Mouse (Mus musculus) forebrain, postnatal 0 days (tissue): ENCODE measurements around the gene Akap13. TPM values are rescaled to one million over a fixed set of nuclear protein-coding genes. Genes with fewer than 3 reads are reported as not detected.
A peak's percentile ranks its signal among the peaks of the same experiment; 100 is the strongest.

ENCODE experiments used
- ATAC-seq: fragments of 200-750 bp; cut with Nextera tagmentation; 2 replicates; pipeline ENCODE4 v1.8.0; 2017; ENCODE audit warnings: mild to moderate bottlenecking, moderate library complexity
- DNase-seq: peaks from one replicate; pipeline ENCODE4 v3.0.0-alpha.2; 2015
- H3K27ac ChIP-seq: fragments of 300-500 bp; sonication (generic); 2 replicates; pipeline ENCODE4 v1.5.1; 2014; ENCODE audit warnings: low read depth, mild to moderate bottlenecking, antibody characterized with exemption, low read length, moderate library complexity, mixed read lengths
- H3K27me3 ChIP-seq: fragments of 300-500 bp; sonication (generic); 2 replicates; pipeline ENCODE4 v1.6.1; 2014; ENCODE audit warnings: mild to moderate bottlenecking, low read length, mixed read lengths; ENCODE audit not compliant: insufficient read depth
- H3K36me3 ChIP-seq: fragments of 300-500 bp; sonication (generic); 2 replicates; pipeline ENCODE4 v1.6.1; 2014; ENCODE audit warnings: mild to moderate bottlenecking, moderate library complexity; ENCODE audit not compliant: insufficient read depth
- H3K4me1 ChIP-seq: fragments of 300-500 bp; sonication (generic); 2 replicates; pipeline ENCODE4 v1.6.1; 2014; ENCODE audit warnings: antibody characterized with exemption; ENCODE audit not compliant: insufficient read depth
- H3K4me2 ChIP-seq: fragments of 300-500 bp; sonication (generic); 2 replicates; pipeline ENCODE4 v1.6.1; 2014; ENCODE audit warnings: low read depth, mild to moderate bottlenecking, moderate library complexity
- H3K4me3 ChIP-seq: fragments of 300-500 bp; sonication (generic); 2 replicates; pipeline ENCODE4 v1.5.1; 2014; ENCODE audit warnings: low read depth, low read length, mixed read lengths
- H3K9ac ChIP-seq: fragments of 300-500 bp; sonication (generic); 2 replicates; pipeline ENCODE4 v1.6.1; 2014; ENCODE audit warnings: mild to moderate bottlenecking
- H3K9me3 ChIP-seq: fragments of 300-500 bp; sonication (generic); 2 replicates; pipeline ENCODE4 v1.6.1; 2016; ENCODE audit warnings: low read length
- CTCF ChIP-seq: sonication (generic); IDR thresholded peaks from 2 replicates; pipeline ENCODE4 v1.5.1; 2016; ENCODE audit warnings: antibody characterized with exemption, control low read depth, low read depth
- WGBS: fragments of 180-500 bp; shearing (Covaris S2); extraction: QIAGEN DNeasy Blood & Tissue Kit; methylation state at CpG from one replicate; pipeline ENCODE4 v1.1.7; 2014; 5-methylcytosine and 5-hydroxymethylcytosine counted together
- polyA plus RNA-seq: library from polyadenylated mRNA; unstranded; fragments of >200 nt; fragmentation: Nextera tagmentation; extraction: Ambion mirVana; gene quantifications from 2 replicates; pipeline ENCODE4 v1.2.1, GENCODE M21; 2015
- total RNA-seq: library from RNA; depleted of rRNA; stranded (reverse); fragments of >200 nt; gene quantifications from 2 replicates; pipeline ENCODE4 v1.2.3, GENCODE M21; 2014

Gene Akap13
- total and polyA plus RNA-seq, 2 experiments from 2014 or later = 9.1 to 16.2 TPM

DNA sequence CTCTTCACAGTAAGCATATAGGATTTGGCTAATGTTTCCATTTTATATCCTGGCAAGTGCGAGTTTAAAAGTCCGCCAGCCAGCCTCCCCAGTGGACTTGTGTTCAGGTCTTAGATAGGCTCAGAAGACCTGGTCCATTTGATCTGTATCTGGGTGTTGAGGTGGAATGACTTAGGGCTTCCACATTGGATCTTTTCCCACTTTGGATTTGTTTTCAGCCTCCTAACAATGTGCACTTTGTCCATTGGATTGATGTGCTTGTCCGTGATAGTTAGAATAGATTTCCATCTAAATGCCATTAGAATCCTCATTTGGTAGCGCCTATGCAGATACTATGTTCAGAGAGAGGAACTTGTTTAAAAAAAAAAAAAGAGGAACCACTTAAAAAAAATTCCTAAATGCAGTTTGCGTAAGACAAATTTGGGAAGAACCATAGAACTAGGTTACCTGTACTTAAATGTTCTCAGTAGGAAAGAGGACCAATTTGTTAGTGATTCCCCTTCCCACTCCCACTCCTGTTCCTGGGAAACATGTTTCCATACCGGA lies 95.5 kb downstream of the Akap13 start:
- no peak for TF ChIP-seq CTCF
- H3K27ac ChIP-seq = no peak overlapping the region
- no peak overlapping the region for H3K4me2 ChIP-seq
- no peak overlapping the region for H3K9ac ChIP-seq
- no peaks in the 10 kb centered on the region for H3K27me3 ChIP-seq
- ATAC-seq = no peak
- no peak for DNase-seq
- WGBS = 81% methylated on average over 6 of the region's 6 CpGs
- H3K9me3 ChIP-seq = no peaks in the 10 kb centered on the region
- no peaks in the 10 kb centered on the region for H3K36me3 ChIP-seq
- no peaks in the 10 kb centered on the region for H3K4me1 ChIP-seq
- no peak overlapping the region for H3K4me3 ChIP-seq

DNA sequence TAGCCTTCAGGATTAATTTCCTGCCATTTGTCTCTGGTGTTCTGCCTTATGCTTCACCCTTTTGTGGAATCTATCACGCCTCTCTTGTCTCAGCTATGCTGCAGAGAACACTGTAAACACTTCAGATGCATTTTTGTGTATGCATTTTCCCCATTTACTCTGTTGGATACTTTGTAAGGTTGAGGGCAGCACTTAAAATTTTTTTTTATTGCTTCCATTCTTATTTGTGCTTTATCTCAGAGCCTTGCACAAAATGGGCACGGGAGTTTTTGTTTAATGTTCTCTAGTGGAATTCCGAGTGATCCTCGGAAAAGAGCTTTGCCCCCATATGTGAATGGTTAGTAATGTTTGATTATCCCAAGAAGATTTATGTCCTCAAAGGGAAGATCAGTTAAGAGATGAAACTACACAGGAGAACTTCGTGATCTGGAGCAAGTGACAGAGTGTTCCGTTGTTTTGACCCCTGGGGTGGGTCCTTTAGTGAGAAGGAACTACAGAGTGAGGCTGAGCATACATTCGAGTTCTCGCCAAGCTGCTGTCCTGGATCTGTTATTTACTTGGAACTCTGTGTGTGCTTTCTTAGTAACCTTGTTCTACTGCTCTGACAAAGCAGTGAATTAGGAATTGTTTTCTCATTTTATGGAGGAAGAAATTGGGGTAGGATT lies 97.8 kb downstream of the Akap13 start:
- 91% methylated on average over 8 of the region's 8 CpGs for WGBS
- DNase-seq (no peak), ATAC-seq (no peak)
- Histone ChIP-seq H3K36me3 (no peaks in the 10 kb centered on the region), H3K4me2 (no peak overlapping the region), H3K4me1 (no peaks in the 10 kb centered on the region), H3K27ac (no peak overlapping the region), H3K9ac (no peak overlapping the region), H3K27me3 (no peaks in the 10 kb centered on the region), H3K4me3 (no peak overlapping the region), H3K9me3 (no peaks in the 10 kb centered on the region)
- TF ChIP-seq CTCF = no peak

DNA sequence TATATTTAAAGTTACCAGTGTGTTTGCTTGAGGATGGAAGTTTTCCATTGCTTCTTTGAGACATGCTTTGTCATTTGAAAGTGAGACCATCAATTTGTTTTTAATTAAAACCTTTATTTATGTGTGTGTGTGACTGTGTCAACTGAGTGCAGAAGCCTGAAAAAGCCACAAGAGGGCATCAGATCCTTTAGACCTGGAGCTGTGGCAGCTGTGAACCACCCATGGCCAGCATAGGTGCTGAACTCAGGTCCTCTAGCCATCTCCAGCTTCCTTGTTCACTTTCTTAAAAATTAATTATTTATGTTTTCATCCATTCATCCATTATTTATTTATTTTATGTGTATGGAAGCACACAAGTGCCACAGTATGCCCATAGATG lies 98.3 kb downstream of the Akap13 start:
- no peaks in the 10 kb centered on the region for H3K9me3 ChIP-seq
- ATAC-seq (no peak), DNase-seq (no peak)
- no peaks in the 10 kb centered on the region for H3K27me3 ChIP-seq
- no peak overlapping the region for H3K4me3 ChIP-seq
- no peaks in the 10 kb centered on the region for H3K4me1 ChIP-seq
- no peak overlapping the region for H3K9ac ChIP-seq
- H3K36me3 ChIP-seq = no peaks in the 10 kb centered on the region
- H3K27ac ChIP-seq = no peak overlapping the region
- no peak for TF ChIP-seq CTCF
- no peak overlapping the region for H3K4me2 ChIP-seq

DNA sequence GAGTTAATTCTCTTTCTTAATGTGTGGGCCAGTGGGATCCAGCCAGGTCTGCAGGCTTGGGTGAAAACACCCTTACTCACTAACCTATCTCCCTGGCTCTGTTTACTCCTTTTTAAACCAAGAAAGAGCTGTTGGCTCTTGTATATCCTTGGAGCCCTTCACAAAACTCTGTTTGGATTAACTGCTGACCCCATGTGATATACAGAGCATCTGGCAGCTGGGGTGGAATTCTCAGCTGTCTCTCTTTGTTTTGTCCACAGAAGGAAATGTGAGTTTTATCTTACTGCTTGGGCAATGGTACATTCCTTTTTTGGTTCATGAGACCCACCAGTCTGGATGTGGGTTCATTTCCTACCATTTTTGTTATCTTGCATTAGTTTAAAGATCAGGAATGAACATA lies 98.7 kb downstream of the Akap13 start:
- no peaks in the 10 kb centered on the region for H3K27me3 ChIP-seq
- H3K9ac ChIP-seq = no peak overlapping the region
- no peak overlapping the region for H3K4me3 ChIP-seq
- ATAC-seq (no peak), DNase-seq (no peak)
- no peak for TF ChIP-seq CTCF
- no peaks in the 10 kb centered on the region for H3K36me3 ChIP-seq
- H3K4me1 ChIP-seq = no peaks in the 10 kb centered on the region
- no peaks in the 10 kb centered on the region for H3K9me3 ChIP-seq
- H3K4me2 ChIP-seq = no peak overlapping the region
- H3K27ac ChIP-seq = no peak overlapping the region

DNA sequence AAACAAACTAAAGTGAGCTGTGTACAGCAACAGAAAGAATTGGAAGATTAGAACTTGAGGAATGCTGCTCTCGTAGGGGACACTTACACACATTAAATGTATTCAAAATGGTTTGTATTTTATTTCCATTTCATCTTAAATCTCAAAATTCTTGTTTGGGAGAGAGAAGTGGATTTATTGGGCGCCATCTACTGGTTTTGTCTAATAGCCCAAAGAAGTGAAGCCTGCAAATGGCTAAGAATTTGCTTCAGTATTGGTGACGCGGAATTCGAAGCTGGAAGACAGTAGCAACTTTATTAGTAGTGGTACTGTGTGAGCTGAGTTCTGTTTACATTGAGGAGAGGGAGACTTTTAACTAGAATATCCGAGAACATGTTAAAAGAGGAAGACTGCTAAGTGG lies 100.6 kb downstream of the Akap13 start:
- H3K27me3 ChIP-seq = no peaks in the 10 kb centered on the region
- H3K27ac ChIP-seq = no peak overlapping the region
- no peak for ATAC-seq
- DNase-seq = peak; percentile 38
- no peak overlapping the region for H3K4me3 ChIP-seq
- no peak overlapping the region for H3K9ac ChIP-seq
- 59% methylated on average over 6 of the region's 6 CpGs for WGBS
- no peaks in the 10 kb centered on the region for H3K9me3 ChIP-seq
- no peaks in the 10 kb centered on the region for H3K4me1 ChIP-seq
- peak; percentile 54 for TF ChIP-seq CTCF
- no peaks in the 10 kb centered on the region for H3K36me3 ChIP-seq
- no peak overlapping the region for H3K4me2 ChIP-seq

DNA sequence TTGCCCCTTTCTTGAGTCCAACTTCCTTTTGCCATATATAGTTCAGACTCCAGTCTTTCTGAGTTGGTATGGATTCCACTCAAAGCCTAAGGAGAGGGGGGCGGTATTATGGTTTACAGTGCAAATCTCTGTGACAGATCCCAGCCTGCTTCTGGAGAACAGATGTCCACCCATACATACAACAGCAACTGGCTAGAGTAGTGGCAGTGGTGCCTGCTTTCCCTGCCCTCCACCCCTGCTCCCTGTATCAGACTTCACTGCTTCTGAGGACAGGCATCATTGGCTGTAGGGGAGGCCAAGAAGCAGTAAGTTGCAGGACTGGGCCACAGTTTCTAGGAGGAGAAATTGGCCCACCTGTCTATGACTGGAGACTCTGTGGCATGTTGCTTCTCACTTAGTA lies 102.9 kb downstream of the Akap13 start:
- H3K9ac ChIP-seq = no peak overlapping the region
- no peaks in the 10 kb centered on the region for H3K27me3 ChIP-seq
- TF ChIP-seq CTCF = no peak
- H3K36me3 ChIP-seq = no peaks in the 10 kb centered on the region
- no peak for DNase-seq
- no peaks in the 10 kb centered on the region for H3K4me1 ChIP-seq
- WGBS = 86% methylated on average over 1 of the region's 1 CpGs
- H3K9me3 ChIP-seq = no peaks in the 10 kb centered on the region
- H3K4me2 ChIP-seq = no peak overlapping the region
- no peak overlapping the region for H3K27ac ChIP-seq
- no peak overlapping the region for H3K4me3 ChIP-seq
- ATAC-seq = no peak

DNA sequence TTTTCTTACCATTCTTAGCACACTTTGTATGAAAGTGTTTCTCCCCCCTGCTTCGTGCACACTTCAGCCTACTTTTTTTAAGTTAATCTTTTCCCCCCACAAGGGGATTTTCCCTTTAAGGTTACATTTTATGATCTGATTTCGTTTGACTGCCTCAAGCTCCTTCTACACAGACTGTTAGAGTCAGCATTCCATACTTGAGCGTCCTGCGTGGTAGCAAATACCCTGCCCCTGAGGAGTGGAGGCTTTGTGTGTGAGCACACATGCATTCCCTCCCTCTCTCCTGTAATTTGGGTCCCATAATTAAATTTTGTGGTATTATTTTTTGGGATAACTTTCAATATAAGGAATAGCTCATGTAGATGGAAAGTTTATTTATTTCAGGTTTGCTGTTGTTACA lies 103.8 kb downstream of the Akap13 start:
- Histone ChIP-seq H3K4me2 (no peak overlapping the region), H3K27ac (no peak overlapping the region), H3K36me3 (no peaks in the 10 kb centered on the region), H3K4me1 (no peaks in the 10 kb centered on the region), H3K27me3 (no peaks in the 10 kb centered on the region), H3K9me3 (no peaks in the 10 kb centered on the region), H3K4me3 (no peak overlapping the region), H3K9ac (no peak overlapping the region)
- ATAC-seq (no peak), DNase-seq (no peak)
- 73% methylated on average over 4 of the region's 4 CpGs for WGBS
- no peak for TF ChIP-seq CTCF
